Mouse (Mus musculus): ENCODE data around the gene Id4. TPM values are rescaled to one million over a fixed set of nuclear protein-coding genes. Genes with fewer than 3 reads are reported as not detected.

Id4 gene
- polyA plus RNA-seq (2012): not detected in 2 replicates

- no peak for TF ChIP-seq GATA1 (IDR thresholded peaks at IDR 0.05; ENCODE audit: low read length)
These were observed at the start of gene Id4 for GRCm38 (mm10) chr13:48260690-48261278. Gene Id4 (plus strand): TSS chr13:48261228.

GRCm38 (mm10) chr13:48227136-48227535, 33.9 kb upstream of the Id4 start:
- no peak for TF ChIP-seq GATA1 (IDR thresholded peaks at IDR 0.05; ENCODE audit: low read length)

GRCm38 (mm10) chr13:48227712-48228111, 33.3 kb upstream of the Id4 start:
- no peak for TF ChIP-seq GATA1 (IDR thresholded peaks at IDR 0.05; ENCODE audit: low read length)

GRCm38 (mm10) chr13:48228114-48228513, 32.9 kb upstream of the Id4 start:
- TF ChIP-seq GATA1 (IDR thresholded peaks at IDR 0.05; ENCODE audit: low read length): no peak

GRCm38 (mm10) chr13:48230996-48231395, 30.0 kb upstream of the Id4 start:
- no peak for TF ChIP-seq GATA1 (IDR thresholded peaks at IDR 0.05; ENCODE audit: low read length)

- no peak for TF ChIP-seq GATA1 (IDR thresholded peaks at IDR 0.05; ENCODE audit: low read length)
These were observed 24.6 kb upstream of the Id4 start for GRCm38 (mm10) chr13:48236436-48236835.

- no peak for TF ChIP-seq GATA1 (IDR thresholded peaks at IDR 0.05; ENCODE audit: low read length)
These were observed 24.2 kb upstream of the Id4 start for GRCm38 (mm10) chr13:48236865-48237264.

- TF ChIP-seq GATA1 (IDR thresholded peaks at IDR 0.05; ENCODE audit: low read length): no peak
These were observed 23.5 kb upstream of the Id4 start for GRCm38 (mm10) chr13:48237516-48237915.

GRCm38 (mm10) chr13:48245235-48246012, 15.6 kb upstream of the Id4 start:
- TF ChIP-seq GATA1 (IDR thresholded peaks at IDR 0.05; ENCODE audit: low read length): no peak

- TF ChIP-seq GATA1 (IDR thresholded peaks at IDR 0.05; ENCODE audit: low read length): no peak
These were observed 8.5 kb upstream of the Id4 start for GRCm38 (mm10) chr13:48252559-48252958.

- no peak for TF ChIP-seq GATA1 (IDR thresholded peaks at IDR 0.05; ENCODE audit: low read length)
These were observed 6.0 kb upstream of the Id4 start for GRCm38 (mm10) chr13:48255026-48255425.

GRCm38 (mm10) chr13:48261341-48262221, 553 bp downstream of the Id4 start:
- TF ChIP-seq GATA1 (IDR thresholded peaks at IDR 0.05; ENCODE audit: low read length): no peak

GRCm38 (mm10) chr13:48262451-48262969, 1.5 kb downstream of the Id4 start:
- no peak for TF ChIP-seq GATA1 (IDR thresholded peaks at IDR 0.05; ENCODE audit: low read length)

- TF ChIP-seq GATA1 (IDR thresholded peaks at IDR 0.05; ENCODE audit: low read length): no peak
These were observed 4.0 kb downstream of the Id4 start for GRCm38 (mm10) chr13:48265029-48265428.

GRCm38 (mm10) chr13:48273451-48274069, 12.5 kb downstream of the Id4 start:
- no peak for TF ChIP-seq GATA1 (IDR thresholded peaks at IDR 0.05; ENCODE audit: low read length)

Data from G1E-ER4 (cell line).